Comparison of ENCODE assay signal across 8 mouse cellular contexts in genomic region chr6:67228459-67229107, GRCm38 (mm10). TPM values are rescaled to one million over a fixed set of nuclear protein-coding genes. Genes with fewer than 3 reads are reported as not detected.
A peak's percentile ranks its signal among the peaks of the same experiment; 100 is the strongest.
DNase-seq lines count a peak whose midpoint lies in the region; ATAC-seq and TF ChIP-seq lines count a peak whose summit lies in the region.

No protein-coding gene starts in this region.

- no peak for TF ChIP-seq CTCF in left cerebral cortex, adult 2 months (IDR thresholded peaks at IDR 0.05)

- peaks cover 12% of the 10 kb centered on the region for H3K27me3 ChIP-seq in embryonic facial prominence, embryonic 10.5 days (replicated peaks; ENCODE audit: low read depth, poor library complexity, severe bottlenecking)
- H3K27me3 ChIP-seq in heart, embryonic 12.5 days (replicated peaks): no peaks in the 10 kb centered on the region
- peaks cover 9% of the 10 kb centered on the region; the same call in 1 of the 2 replicates for H3K27me3 ChIP-seq in midbrain, embryonic 12.5 days

- H3K4me3 ChIP-seq in left cerebral cortex, adult 2 months: peak overlapping the region; percentile 40
- H3K4me3 ChIP-seq in embryonic facial prominence, embryonic 10.5 days: peak overlapping the region; percentile 39
- H3K4me3 ChIP-seq in heart, embryonic 12.5 days: peak overlapping the region; percentile 35
- H3K4me3 ChIP-seq in midbrain, embryonic 12.5 days: peak overlapping the region; percentile 22

- no peaks in the 10 kb centered on the region for H3K36me3 ChIP-seq in embryonic facial prominence, embryonic 10.5 days (replicated peaks)
- no peaks in the 10 kb centered on the region for H3K36me3 ChIP-seq in heart, embryonic 12.5 days
- no peaks in the 10 kb centered on the region for H3K36me3 ChIP-seq in midbrain, embryonic 12.5 days

- ATAC-seq in heart, embryonic 12.5 days (ENCODE audit: insufficient number of reproducible peaks, low FRiP score): peak; percentile 58
- ATAC-seq in midbrain, embryonic 12.5 days (ENCODE audit: low FRiP score, low read depth): peak; percentile 58

- H3K27ac ChIP-seq in left cerebral cortex, adult 2 months: peak overlapping the region; percentile 15; the same call in 1 of the 2 replicates
- no peak overlapping the region for H3K27ac ChIP-seq in embryonic facial prominence, embryonic 10.5 days (replicated peaks)
- H3K27ac ChIP-seq in heart, embryonic 12.5 days (ENCODE audit: poor library complexity, severe bottlenecking): peak overlapping the region; percentile 90
- H3K27ac ChIP-seq in midbrain, embryonic 12.5 days (replicated peaks): no peak overlapping the region

- 12% methylated on average over 18 of the region's 18 CpGs for WGBS in embryonic facial prominence, embryonic 10.5 days
- WGBS in heart, embryonic 12.5 days: 7% methylated on average over 18 of the region's 18 CpGs
- 14% methylated on average over 18 of the region's 18 CpGs for WGBS in midbrain, embryonic 12.5 days

- peaks cover 19% of the 10 kb centered on the region for H3K4me1 ChIP-seq in embryonic facial prominence, embryonic 10.5 days
- H3K4me1 ChIP-seq in heart, embryonic 12.5 days (replicated peaks): peaks cover 20% of the 10 kb centered on the region
- peaks cover 12% of the 10 kb centered on the region; the same call in 1 of the 2 replicates for H3K4me1 ChIP-seq in midbrain, embryonic 12.5 days

- intact Hi-C loops in left cerebral cortex, adult 2 months (cut with DNase I): no loop called here

- peak overlapping the region; percentile 65 for H3K4me2 ChIP-seq in heart, embryonic 12.5 days
- peak overlapping the region; percentile 43 for H3K4me2 ChIP-seq in midbrain, embryonic 12.5 days (replicated peaks)

- DNase-seq in left cerebral cortex, adult 2 months (ENCODE audit: extremely low spot score in 1 of 2, low spot score in 2 of 2): peak; percentile 9 to 11
- no peak for DNase-seq in left cerebral cortex, adult 11 months (ENCODE audit: low spot score)
- DNase-seq in embryonic facial prominence, embryonic 10.5 days (ENCODE audit: low spot score): peak; percentile 52
- peak; percentile 3 to 10 for DNase-seq in kidney, postnatal 4 days
- DNase-seq in testis, postnatal 10 days (ENCODE audit: low spot score): no peak
- DNase-seq in frontal cortex, postnatal 14 days (ENCODE audit: low spot score in 2 of 2): no peak

- no peaks in the 10 kb centered on the region for H3K9me3 ChIP-seq in embryonic facial prominence, embryonic 10.5 days
- no peaks in the 10 kb centered on the region for H3K9me3 ChIP-seq in heart, embryonic 12.5 days (replicated peaks)
- no peaks in the 10 kb centered on the region for H3K9me3 ChIP-seq in midbrain, embryonic 12.5 days

- peak overlapping the region; percentile 47 for H3K9ac ChIP-seq in heart, embryonic 12.5 days
- no peak overlapping the region for H3K9ac ChIP-seq in midbrain, embryonic 12.5 days (replicated peaks)

RNA-seq across cellular contexts. Expression of gene Serbp1, which starts 9.4 kb away (rescaled TPM):
- 100 to 1,000 TPM; 188 to 193 TPM for total RNA-seq in left cerebral cortex, adult 2 months (2021)
- polyA plus RNA-seq in embryonic facial prominence, embryonic 10.5 days (2016; fragmentation: Nextera tagmentation; extraction: Ambion mirVana): 503 and 518 TPM in 2 replicates
- 405 and 423 TPM in 2 replicates for polyA plus RNA-seq in heart, embryonic 12.5 days (2016; fragmentation: Nextera tagmentation; extraction: Ambion mirVana)
- 414 and 467 TPM in 2 replicates for polyA plus RNA-seq in midbrain, embryonic 12.5 days (2016; fragmentation: Nextera tagmentation; extraction: Ambion mirVana)

Comparison
In these comparisons a context has a peak if more than half of its experiments do, and no peak if none do; other contexts are left out.
1. DNase-seq: peak in left cerebral cortex, adult 2 months (2 of 2), embryonic facial prominence, embryonic 10.5 days (single experiment) and kidney, postnatal 4 days (2 of 2); none in left cerebral cortex, adult 11 months (single experiment), testis, postnatal 10 days (single experiment) and frontal cortex, postnatal 14 days (0 of 2).
2. H3K27ac ChIP-seq: peak in left cerebral cortex, adult 2 months (single experiment) and heart, embryonic 12.5 days (single experiment); none in embryonic facial prominence, embryonic 10.5 days (single experiment) and midbrain, embryonic 12.5 days (single experiment).
3. Peak in every context shown above with its lines, with median percentiles within 50 percentile points of each other: H3K4me3 ChIP-seq.